Mouse (Mus musculus): ENCODE data around the gene Ak4.

Ak4 gene

GRCm38 (mm10) chr4:101459358-101459757 is 40.3 kb downstream of the Ak4 start:
- DNase-seq (ENCODE audit: low read depth, low spot score), result no peak

DNA sequence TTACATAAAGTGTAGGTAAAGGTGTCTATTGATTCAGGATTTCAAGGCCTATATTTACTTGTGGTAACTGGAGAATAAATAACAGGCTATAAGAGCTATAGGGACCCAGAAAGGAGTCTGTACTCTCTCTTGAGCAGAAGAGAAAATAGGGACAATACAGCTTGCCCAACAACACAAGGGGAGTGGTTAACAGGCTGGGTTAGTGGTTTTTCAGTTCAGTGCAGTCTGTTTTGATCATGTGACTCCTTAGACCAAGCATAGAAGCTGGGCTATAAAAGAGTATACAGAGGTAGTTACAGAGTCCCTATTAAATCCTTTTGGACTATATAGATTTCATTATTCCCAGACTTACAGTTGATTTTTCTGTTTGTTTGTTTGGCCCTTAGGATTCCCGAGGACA is 41.0 kb downstream of the Ak4 start:
- no peak for DNase-seq (ENCODE audit: low read depth, low spot score)

GRCm38 (mm10) chr4:101462065-101462464 is 43.0 kb downstream of the Ak4 start:
- DNase-seq (ENCODE audit: low read depth, low spot score), result no peak

DNA sequence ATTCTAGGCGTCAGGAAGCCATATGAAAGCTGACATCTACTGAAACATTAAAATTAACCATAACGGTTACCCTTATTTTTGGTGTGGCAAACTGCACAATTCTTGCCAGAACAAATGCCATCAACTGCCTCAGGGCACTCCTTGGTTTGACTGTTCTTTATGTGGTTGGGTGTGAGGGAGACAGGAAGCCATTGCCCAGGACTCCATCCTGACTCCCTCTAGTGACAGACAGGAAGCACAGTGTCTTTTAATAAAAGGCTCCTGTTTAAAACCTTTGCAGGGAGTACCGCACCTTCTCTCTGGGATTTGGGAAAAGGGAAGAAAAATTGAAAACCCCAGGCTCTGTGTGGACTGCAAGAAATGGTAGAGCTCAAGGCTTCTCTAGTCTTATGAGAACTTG is 47.2 kb downstream of the Ak4 start:
- DNase-seq (ENCODE audit: low read depth, low spot score), result no peak

- no peak for DNase-seq (ENCODE audit: low read depth, low spot score)
Observed at GRCm38 (mm10) chr4:101469242-101469641, 50.2 kb downstream of the Ak4 start.

GRCm38 (mm10) chr4:101470543-101470942 is 51.5 kb downstream of the Ak4 start:
- DNase-seq (ENCODE audit: low read depth, low spot score), result no peak

DNA sequence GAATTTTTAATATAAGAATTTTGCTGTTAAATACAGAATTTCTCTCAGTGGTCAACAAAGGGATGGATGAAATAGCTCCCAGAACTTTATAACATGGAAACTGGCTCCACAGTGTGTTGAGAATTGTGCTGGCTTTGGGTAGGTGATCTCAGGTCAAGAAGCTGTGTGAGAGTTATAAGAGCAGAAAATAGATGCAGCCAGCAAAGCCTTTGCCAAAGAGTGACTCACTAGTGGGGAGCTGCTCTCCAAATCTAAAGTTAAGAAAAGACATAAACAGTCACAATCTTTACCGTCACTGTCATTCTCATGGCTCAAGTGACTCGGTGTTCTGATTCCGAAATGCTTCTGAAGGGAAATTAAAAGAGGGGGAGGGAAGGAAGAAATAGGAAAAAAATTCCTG is 53.7 kb downstream of the Ak4 start:
- no peak for DNase-seq (ENCODE audit: low read depth, low spot score)

DNA sequence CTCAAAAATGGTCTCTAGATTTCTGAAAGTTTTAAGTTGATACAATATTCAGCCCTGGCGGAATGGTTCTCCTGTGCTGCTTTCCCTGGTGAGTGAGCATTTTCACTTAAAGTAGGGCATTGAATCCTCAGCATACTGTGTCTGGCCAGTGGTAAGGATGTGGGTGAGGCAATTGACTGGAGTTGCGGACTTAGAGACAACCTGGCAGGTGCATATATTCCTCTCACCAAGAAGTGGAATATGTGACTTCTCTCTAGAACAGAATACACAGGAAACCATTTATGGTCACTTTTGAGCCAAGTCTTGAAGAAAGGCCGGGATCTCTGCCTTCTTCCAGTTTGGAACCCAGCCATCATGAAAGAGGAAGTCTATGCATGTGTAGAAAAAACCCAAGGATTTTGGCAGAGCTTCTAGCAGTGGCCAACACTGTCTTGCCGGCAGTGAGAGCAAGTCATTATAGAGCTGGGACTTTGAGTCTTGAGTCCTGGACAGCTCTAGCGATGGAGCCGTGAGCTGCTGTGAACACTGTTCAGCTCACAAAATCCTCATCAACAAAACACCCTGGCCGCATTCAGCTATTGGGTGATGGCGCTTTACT is 71.3 kb downstream of the Ak4 start:
- DNase-seq (ENCODE audit: low read depth, low spot score), result no peak

DNA sequence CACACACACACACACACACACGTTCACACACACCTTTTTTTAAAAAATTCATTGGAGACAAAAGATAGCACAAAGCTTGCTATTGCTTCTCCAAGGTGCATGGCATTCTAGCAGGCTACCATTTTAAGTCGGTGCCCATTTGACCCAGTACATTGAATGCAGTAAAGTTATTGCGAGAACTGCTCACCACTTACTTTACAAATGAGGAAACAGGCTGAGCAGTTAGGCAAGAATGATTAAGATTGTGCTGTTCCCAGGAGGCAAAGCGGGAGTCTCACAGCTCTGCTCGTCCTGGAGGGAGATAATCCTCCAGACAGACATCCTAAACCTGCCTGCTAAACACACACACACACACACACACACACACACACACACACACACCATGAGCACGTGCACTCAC is 72.6 kb downstream of the Ak4 start:
- DNase-seq (ENCODE audit: low read depth, low spot score), result no peak

- no peak for DNase-seq (ENCODE audit: low read depth, low spot score)
Observed at GRCm38 (mm10) chr4:101493611-101494197, 74.6 kb downstream of the Ak4 start.

- no peak for DNase-seq (ENCODE audit: low read depth, low spot score)
Observed at GRCm38 (mm10) chr4:101496188-101496533, 77.1 kb downstream of the Ak4 start.

GRCm38 (mm10) chr4:101496534-101497237 is 77.6 kb downstream of the Ak4 start, which contains the start of gene Dnajc6:
Gene Dnajc6 (plus strand): TSS chr4:101496648.
- DNase-seq (ENCODE audit: low read depth, low spot score), result no peak

- no peak for DNase-seq (ENCODE audit: low read depth, low spot score)
Observed at GRCm38 (mm10) chr4:101497336-101497735, 78.3 kb downstream of the Ak4 start.

- no peak for DNase-seq (ENCODE audit: low read depth, low spot score)
Observed at GRCm38 (mm10) chr4:101504470-101505007, 85.5 kb downstream of the Ak4 start.

GRCm38 (mm10) chr4:101505966-101506365 is 86.9 kb downstream of the Ak4 start:
- no peak for DNase-seq (ENCODE audit: low read depth, low spot score)

GRCm38 (mm10) chr4:101506372-101506771 is 87.3 kb downstream of the Ak4 start:
- DNase-seq (ENCODE audit: low read depth, low spot score), result no peak

- no peak for DNase-seq (ENCODE audit: low read depth, low spot score)
Observed at GRCm38 (mm10) chr4:101507571-101508422, 88.7 kb downstream of the Ak4 start.

DNA sequence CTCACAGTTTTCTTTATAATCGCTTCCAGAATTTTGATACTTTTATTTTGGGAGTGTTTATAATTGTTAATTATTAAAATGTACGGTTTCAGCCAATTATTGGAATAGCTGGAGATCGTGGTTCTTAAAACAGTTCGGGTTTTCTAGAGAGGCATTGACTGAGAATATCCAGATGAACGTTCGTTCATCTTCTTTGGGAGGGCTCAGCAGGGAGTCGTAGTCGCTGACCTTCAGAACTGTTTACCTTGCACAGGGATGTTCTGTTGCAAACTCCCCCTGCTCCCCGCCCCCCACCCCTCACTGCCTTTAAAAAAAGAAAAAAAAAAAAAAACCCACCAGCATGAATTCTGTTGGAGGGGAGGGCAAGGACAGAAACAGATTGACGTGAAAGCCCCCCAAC is 89.4 kb downstream of the Ak4 start:
- no peak for DNase-seq (ENCODE audit: low read depth, low spot score)

DNA sequence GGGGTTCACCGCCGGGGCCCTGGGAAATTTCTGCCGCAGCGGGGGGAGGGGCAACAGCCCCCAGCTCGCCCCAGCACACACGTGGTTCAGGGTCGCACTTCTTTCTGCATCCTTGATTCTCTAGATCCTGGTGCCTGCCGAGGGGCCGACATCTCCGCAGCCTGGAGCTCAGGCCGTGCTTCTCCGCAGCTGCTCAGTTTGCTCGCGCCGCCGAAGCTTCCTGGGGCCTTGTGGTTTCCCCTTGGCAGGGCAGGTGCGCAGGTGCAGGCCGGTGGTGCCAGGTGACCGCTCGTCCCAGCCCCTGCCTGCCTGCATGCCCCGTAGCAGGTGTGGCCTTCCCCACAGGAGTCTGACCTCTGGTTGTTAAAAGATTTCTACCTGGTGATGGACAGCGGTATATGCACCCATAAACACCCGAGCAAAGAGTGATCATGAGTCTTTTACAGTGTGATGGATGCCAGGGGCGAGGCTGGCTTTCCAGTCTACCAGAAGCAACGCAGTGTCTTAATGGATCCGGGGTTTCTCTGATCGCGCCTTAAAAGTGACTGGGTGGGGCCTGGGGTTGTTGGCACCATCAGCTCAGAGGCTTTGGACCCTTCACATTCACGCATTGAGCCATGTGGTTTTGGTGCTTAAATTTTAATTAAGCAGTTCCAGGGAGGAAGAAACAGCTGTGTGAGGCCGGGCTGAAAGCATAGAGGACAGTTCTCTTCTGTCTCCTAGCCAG is 89.9 kb downstream of the Ak4 start:
- DNase-seq (ENCODE audit: low read depth, low spot score), result no peak

DNA sequence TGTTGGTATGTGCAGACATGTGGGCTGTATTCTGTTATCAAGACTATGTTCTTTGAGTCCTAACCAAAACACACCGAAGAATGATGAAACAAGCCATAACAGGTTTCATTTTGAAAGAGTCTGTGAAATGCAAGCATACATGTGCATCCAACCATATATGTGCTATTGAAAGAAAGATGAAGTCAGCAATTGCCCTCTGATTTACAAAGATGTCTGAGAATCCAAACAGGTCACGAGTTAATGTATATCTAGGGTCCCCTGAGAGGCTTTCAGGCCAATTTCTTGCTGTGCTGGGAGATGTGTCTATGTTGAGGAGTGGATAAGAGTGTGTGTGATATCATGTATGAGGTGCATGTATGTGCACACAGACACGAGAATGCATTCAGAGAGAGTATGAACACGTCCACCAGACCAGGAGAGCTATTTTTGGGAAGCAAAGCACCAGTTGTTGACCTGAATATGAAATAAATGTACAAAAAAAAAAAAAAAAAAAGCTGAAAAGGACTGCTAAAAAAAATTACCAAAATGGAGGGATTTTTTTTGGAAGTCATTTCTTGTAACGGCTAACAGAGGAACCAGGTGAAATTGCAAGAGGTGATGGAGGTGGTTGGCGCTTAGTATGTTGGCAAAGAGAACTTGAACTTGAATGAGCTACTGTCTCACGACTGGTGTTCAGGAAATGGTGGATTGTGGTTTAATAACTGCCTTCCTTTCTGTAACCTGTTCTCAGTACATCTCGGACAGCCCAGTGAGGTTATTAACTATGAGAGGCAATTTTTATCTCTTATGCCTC is 91.2 kb downstream of the Ak4 start:
- no peak for DNase-seq (ENCODE audit: low read depth, low spot score)

- no peak for DNase-seq (ENCODE audit: low read depth, low spot score)
Observed at GRCm38 (mm10) chr4:101510904-101511210, 91.8 kb downstream of the Ak4 start.

All from embryo, embryonic 11.5 days (tissue).